In the genomic region with DNA sequence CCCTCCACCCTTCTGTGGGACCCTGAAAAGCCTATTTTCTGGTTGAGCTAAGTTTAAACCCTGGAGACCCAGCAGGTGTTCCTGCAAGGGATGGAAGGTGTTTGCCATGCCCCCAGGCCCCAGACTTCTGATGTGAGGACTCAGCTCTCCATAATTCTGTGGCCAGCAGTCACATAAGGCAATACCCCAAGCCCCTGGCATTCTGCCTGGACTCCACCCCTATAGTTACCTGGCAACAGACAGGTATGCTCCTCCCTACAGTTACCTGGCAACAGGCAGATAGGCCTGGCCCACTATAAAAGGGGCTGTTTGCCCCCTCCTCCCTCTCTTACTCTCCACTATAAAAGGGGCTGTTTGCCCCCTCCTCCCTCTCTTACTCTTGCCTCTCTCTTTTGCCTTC, we compare ENCODE assay signal across 17 mouse cellular contexts. TPM values are rescaled to one million over a fixed set of nuclear protein-coding genes. Genes with fewer than 3 reads are reported as not detected.
"Had no signal": no experiment of that assay in that cellular context is flagged by ENCODE, and none has a peak within 500 bp of the region (broad histone marks: within the 10 kb centered on the region; RNA-seq: fewer than 3 reads in every experiment).

No protein-coding gene starts in this region.

- H3K27ac ChIP-seq: macrophage; midbrain, embryonic 13.5 days; midbrain, embryonic 15.5 days; neural tube, embryonic 12.5 days; stomach, embryonic 15.5 days; stomach, postnatal 0 days had no signal

- DNase-seq: liver, postnatal 0 days; lung, adult 2 months; lung, postnatal 10 days; lung, postnatal 36 days; right cerebral cortex, postnatal 14 days; thymus, adult 2 months; thymus, postnatal 25 days; thymus, postnatal 4 days had no signal

- H3K4me3 ChIP-seq: megakaryocyte, embryonic 14.5 days; midbrain, embryonic 13.5 days; midbrain, embryonic 15.5 days; neural tube, embryonic 12.5 days; stomach, embryonic 15.5 days had no signal

RNA-seq across cellular contexts. Expression of a gene that starts 24.7 kb away (rescaled TPM):
- total RNA-seq: midbrain, postnatal 0 days; neutrophil, adult 5-6 weeks had no signal
